Mouse (Mus musculus): ENCODE results near the gene Grn.
A peak's percentile ranks its signal among the peaks of the same experiment; 100 is the strongest.
"Not testable (repeated sequence)": the region's sequence is repeated elsewhere in the genome, so short reads cannot be mapped to it uniquely, and the experiment has no call there.

The Grn gene

DNA sequence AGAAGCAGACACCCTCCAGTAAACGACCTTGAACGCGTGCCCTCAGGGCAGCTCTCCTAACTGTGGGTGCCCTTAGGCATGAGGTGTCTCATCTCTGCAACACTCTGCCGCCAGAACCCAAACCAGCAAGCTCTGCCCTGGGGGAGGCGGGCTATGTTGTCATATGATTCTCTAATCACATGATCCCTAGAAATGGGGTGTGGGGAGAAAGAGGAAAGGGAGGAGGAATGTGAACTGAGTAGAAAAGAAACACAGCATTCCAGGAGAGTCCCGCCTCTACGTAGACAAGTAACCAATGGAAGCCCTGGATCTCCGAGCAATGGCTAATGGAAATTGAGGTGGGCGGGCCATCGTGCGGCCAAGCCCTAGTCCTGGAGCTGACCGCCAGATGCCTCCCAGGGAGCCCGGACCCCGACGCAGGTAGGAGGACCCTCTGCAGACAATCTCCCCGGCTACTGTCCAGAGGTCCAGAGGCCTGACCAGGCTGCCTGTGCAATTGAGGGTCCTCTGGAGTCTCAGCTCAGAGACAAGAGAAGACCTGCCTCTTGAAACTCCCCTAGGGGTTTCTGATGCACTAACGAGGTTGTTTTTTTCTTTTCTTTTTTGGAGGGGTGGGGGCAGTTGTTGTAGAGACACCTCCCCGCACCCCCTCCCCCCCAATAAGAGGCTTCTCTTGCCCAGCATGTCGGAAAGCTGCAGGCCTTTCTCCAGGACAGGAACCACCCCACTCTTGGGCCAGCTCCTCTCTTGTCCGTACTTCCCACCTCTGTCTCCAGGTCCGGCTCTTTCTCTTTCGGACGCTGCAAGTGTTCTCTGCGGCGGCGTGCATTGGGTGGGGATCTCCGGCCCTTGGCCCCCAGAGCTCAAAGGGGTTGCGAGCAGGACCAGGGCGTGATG is at the start of gene Grn:
TSS of gene Grn (plus strand) at position 195 of the 897 bp plus-strand sequence.
- DNase-seq (ENCODE audit: low spot score), result peak; percentile 90

DNA sequence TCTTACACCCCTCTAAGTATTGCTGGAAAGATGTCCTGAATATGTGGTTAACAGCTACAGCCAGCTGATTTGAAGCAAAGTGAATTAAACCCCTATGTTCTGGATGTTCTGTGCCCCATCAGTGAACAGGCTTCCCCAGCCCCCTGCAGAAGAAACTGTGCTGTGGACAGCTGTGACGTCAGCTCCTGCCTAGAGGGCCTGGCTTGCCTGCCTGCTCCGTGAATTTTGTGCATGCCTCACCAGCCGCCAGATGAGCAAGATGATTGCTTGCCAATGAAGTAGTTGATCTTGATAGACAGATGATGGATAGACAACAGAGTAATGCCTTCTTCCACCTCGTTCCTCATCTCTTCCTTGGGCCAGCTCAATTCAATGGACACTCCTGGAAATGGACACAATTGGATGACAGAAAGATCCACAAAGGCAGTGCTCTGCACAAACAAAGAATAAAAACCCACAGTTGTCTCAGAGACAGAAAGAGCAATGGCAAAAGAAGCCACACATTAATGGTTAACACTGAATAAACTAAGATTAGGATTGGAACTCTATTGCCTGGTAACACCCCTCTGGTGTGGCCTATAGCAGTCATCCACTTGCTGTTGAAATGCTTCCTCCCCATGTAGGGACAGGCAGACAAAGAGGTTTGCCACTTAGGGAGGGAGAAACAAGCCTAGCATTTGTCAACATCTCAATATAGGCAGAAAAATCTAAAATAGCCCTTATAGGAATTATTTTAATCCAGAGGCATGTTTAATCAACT is 48.6 kb upstream of the Grn start:
- DNase-seq (ENCODE audit: low spot score), result no peak

DNA sequence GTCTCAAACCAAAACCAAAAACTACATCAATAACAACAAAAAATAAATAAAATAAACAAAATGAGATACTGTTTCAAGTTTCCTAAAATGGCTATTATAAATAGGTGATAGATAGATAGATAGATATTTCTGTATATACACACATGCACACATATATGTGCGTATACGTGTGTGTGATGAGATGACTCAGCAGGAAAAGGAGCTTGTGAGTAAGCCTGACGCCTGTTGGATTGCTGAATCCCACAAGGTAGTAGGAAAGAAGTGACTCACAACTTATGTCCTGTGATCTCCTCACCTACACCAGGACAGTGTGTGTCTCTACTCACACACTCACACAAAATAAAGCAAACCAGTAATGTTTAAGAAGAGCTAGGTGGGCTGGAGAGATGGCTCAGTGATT is 47.3 kb upstream of the Grn start:
- DNase-seq (ENCODE audit: low spot score), result no peak

DNA sequence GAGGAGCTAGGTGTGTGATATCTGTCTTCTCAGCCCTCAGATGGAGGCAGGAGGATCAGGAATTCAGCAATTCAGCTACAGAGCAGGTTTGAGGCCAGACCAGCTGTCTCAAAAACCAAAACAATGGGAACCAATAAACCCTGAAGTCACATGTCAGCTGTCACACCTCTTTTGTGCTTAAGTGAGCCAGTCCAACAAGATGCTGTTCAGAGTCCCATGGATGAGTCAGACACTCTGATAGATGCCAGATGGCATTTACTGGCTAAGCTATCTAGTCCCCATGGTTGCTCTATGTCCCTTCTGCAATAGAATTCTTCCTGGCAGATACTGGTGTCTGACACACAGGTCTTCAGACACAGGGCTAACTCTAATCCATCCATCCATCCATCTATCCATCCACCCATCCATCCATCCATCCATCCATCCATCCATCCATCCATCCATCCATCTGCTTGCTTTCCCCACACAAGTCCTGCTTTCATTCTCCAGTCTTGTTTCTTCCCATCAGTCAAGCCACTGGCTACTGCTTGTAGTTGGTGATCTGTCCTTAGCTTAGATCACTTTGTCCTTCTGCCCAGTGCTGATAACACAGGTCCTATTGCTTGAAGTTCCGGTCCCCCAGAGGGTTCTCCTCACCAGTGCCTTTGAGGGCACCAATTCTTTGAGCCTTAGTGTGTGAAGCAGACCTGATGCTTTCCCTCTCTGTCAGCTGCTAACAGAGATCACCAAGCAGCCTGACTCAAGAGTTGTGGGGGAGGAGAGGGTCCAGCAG is 46.6 kb upstream of the Grn start:
- no peak for DNase-seq (ENCODE audit: low spot score)

DNA sequence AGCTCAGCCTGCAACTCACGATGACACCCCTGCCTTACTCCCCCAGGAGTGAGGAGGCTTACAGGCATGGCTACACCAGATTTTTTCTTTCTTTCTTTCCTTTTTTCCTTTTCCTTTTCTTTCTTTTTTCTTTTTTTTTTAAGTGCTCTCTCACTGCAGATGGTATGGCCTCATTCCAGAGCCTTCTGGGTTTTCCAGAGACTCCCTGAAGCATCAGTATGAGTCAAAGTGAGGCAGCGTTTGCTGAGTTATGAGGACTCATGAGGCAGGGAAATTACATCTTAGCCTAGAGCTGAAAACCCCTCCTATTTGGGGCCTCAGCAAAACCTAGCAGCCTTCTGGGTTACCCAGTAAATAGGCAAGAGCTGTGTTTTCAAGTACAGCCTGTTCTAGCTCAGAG is 45.7 kb upstream of the Grn start:
- DNase-seq (ENCODE audit: low spot score), result no peak

DNA sequence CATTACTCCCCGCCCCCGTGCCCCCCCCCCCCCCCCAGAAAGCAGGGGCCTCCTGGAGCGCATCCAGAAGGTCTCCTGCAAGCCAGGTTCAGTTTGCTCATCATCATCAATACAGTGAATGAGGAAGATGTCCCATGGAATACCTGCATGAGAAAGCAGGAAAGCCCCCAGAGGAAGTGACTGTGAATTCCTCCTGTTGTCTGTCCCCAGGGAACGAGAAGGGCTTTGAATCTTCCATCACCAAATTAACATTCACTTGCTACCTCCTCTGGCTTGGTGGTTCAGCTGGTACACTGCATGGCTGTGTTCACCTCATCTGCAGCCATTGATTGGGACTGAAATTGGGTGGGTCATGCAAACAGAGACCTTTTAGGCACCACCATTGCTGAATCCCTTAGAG is 45.0 kb upstream of the Grn start:
- no peak for DNase-seq (ENCODE audit: low spot score)

DNA sequence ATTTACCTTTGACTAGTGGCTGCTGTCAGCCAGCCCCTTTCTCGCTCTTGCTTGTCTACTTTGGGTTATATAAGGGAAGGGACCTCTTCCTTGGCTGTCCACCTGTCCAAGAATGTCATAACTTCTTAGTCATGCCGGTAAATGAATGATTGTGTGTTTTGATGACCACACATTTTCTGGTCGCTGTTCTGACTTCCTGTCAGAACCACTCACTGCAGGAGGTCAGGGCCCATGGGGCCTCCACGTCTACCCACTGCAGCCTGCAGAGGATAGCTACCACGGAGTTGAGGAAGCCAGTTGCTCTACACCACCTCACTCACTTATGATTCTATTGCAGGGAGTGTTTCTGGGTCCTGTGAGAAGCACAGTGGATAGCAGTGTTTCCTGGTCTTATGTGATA is 44.0 kb upstream of the Grn start:
- DNase-seq (ENCODE audit: low spot score), result no peak

DNA sequence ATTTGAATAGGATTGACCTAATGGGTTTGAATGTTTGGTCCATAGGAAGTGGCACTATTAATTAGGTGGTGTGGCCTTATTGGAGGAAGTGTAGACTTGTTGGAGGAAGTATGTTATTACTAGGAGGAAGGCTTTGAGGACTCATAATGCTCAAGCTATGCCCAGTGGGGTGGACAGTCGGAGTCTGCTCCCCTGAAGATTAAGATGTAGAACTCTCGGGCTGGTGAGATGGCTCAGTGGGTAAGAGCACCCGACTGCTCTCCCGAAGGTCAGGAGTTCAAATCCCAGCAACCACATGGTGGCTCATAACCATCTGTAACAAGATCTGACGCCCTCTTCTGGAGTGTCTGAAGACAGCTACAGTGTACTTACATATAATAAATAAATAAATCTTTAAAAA is 40.7 kb upstream of the Grn start:
- DNase-seq (ENCODE audit: low spot score), result not testable (repeated sequence)

DNA sequence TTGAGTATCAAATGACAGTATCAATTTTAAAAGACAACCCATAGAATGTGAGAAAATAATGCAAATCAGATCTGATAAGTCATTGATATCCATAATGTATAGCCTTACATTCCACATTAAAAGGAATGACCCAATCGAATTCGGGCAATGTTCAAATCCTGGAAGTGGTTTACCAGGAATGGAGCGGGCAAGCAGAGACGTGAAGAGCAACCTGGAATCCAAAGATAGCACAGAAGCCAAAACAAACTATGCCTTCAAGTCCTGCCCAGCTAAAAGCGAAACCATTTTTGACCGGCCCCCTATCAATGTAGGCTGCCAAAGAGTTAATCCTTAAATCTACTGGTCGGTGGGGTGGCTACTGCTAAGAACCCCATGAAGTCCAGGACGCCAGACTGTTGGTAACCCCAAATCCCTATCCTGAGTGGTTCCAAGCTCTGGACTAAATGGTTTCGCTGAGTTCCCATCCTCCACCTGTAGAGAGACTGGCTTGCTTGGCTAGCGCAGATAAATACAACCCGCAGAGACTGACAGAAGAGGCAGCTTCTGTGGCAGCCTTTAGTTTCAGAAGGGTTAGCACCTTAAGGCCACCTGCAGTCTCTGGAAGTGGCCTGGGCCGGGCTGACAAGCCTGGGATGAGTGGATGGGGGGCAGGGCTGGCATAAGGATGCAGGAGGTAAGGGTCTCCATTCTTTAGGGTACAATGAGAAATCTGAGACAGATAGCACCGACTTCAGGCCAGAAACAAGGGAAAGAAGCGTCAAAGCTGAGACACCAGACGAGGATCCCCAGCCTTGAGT is 37.5 kb upstream of the Grn start:
- no peak for DNase-seq (ENCODE audit: low spot score)

DNA sequence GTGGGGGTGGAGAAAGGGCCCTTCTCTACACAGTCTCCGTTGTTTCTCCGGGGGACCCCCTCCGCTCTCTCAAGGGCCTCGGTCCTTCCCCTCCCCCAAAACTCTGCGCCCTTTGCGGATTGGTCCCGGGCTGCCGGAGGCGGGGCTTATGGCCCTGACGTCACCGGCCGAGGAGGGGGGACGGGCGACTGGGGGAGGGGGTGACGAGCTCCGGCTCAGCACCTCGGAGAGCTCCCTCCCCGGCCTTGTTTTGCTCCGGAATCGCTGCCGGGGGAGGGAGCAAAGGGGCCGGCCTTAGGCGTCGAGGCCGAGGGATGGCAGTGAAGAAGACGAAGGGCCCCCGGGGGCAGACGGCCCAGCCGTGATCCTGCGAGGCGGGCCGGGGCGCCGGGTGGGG is 36.9 kb upstream of the Grn start, which contains the start of gene Rundc3a:
TSS of gene Rundc3a (plus strand) at position 166 of the 397 bp plus-strand sequence.
- DNase-seq (ENCODE audit: low spot score), result peak; percentile 84

DNA sequence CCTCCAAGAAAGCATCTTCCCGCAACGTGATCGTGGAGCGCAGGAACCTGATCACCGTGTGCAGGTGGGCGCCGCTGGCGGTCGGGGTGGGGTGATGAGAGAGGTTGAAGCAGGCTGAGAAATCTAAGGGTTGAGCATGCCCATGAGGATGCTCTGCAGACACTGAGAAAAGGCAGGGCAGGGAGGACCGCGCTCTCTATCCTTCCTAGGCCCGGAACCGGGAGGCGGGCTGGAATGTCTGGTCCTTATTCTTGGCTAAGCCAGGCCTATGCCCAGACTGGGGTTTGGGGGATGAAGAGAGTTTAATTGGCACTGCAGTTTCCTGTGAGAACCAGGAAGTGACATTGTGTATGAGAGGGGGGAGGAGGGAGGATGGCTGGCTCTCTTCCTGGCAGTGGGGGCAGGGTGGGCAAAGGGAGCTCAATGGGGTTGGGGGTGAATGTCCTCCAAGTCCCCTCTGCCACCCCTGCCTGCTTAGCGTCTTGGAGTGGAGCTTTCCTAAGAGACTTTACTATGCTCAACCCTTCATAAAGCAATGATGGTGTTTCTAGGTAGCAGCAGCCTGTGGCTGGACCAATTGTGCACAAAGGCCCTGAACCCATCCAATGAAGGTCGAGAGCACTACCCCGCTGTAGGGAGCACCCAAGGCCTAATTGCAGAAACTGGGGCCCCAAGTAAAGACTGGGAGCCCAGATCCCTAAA is 36.2 kb upstream of the Grn start:
- DNase-seq (ENCODE audit: low spot score), result no peak

DNA sequence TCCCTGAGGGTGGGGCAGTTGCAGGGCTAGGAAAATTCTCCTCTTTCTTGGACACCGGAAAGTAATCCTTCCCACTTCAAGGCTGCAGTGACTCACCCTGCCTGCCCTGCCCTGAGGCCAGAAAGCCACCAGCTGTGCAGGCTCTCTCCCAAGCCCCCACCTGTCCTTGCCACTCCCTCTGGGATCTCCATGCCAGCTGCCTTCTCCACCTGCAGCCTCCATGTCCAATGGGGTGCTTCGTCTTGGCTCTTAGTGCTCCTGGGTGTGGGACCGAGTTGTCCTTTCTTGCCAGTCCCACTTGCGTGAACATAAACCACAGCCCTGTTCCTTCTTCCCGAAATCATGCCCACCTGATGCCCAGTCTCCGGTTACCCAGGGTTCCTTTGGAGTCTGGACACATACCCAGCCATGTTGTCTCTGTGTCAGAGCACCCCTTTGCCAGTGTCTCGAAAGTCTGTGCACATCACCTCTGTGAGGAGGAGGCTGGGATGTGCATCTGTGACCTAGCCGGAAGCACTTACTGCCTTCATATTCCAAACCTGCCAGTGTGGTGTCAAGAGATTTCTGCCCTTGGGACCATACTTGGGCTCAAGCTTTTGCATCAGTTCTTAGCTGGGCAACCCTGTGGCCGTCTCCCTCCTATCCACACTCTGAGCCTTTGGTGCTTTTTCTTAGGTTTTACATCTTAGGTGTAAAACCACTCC is 35.5 kb upstream of the Grn start:
- no peak for DNase-seq (ENCODE audit: low spot score)

DNA sequence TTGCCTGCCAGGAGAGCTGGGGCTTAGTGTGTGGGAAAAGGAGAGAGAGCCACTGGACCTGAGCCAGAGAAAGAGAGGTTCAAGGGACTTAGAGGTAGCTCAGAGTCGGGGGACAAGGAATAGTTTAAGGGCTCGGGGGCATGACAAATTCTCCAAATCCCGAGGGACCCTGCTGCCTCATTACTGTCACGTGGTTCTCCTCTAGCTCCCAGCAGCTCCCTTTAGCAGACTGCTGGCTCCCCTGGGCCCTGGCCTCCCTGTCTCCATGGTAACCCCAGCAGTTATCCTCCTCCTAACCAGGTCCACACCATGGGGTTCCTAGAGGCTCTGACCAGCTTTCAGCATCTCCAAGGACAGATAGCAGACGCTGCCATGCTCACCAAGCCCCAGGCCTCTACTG is 34.9 kb upstream of the Grn start:
- no peak for DNase-seq (ENCODE audit: low spot score)

DNA sequence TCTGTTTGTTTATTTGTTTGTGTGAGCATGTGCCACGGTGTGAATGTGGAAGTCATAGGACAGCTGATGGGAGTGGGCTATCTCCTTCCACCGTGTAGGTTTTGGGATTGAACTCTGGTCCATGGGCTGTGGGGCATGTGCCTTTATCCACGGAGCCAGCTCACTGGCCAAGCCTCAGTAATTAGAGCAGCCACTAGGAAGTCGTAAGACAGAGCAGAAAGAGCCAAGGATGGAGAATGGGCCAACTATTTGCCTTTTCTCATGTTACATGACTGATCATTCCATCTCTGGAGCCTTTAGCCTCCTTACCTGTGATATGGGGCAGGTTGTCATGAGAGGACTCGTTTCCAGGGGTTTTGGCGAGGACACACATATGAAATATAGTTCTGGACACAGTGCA is 33.9 kb upstream of the Grn start:
- DNase-seq (ENCODE audit: low spot score), result no peak

DNA sequence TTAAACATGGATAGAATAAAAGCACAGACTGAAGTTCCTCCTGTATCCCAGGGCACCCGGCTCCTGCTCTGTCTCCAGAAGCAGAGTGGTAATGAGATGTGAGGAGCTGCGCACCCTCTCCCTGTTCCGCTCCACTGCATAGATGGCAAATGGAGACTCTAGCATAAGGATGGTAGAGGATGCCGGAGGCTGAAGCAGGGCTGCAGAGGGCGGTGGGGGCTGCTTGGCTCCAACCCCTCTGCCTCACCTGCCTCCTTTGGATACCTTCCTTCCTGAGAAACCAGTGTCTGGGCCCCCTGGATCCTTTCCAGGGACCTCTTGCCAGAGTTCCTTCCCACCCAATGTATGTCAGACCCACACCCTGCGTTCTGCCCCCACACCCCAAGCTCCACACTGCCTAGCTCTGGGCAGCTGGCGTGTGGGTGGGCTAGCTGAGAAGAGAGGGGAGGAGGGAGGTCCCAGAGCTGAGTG is 33.4 kb upstream of the Grn start:
- no peak for DNase-seq (ENCODE audit: low spot score)

DNA sequence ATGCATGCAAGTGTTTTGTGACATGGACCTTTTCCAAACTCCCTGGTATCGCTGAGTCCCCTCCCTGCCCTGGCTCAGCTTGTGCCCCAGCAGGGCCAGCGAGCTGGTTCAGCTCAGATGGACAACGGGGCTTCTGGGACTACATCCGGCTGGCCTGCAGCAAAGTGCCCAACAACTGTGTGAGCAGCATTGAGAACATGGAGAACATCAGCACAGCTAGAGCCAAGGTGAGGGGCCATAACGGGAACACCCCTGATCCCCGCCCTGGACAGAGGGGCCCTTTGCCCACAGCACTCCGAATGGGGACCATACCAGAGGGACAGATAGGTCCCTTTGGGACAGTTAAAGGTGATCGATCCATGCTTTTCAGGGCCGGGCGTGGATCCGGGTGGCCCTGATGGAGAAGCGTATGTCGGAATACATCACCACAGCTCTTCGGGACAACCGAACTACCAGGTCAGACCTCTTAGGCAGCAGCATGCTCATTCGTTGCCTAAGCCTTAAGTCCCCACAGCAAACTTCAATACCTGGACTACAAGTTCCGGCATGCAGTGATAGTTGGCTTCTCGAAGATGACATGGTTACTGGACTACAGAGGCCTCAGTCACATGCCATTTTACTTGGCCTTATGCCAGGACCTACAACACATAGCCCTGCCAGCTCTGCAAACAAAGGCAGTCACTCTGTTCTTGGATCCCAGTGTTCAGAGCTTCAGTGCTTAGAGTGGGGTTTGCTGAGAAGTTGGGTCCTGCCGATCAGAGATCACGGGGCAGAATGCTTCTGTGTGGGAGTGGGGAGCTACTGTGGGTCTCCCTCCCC is 31.9 kb upstream of the Grn start:
- DNase-seq (ENCODE audit: low spot score), result peak; percentile 12

DNA sequence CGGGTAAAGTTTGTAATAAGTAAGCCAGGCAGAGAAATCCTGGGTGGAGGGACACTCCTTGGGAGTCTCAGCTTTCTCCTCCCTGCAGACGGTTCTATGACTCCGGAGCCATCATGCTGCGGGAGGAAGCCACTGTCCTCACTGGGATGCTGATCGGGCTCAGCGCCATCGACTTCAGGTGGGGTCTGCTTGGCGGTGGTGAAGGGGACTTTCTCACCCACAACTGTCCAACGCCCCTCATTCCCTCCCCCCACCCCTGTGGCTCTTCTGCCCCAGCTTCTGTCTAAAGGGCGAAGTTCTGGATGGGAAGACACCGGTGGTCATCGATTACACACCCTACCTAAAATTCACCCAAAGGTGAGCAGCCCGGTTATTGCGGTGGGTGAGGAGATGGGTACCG is 31.0 kb upstream of the Grn start:
- no peak for DNase-seq (ENCODE audit: low spot score)

DNA sequence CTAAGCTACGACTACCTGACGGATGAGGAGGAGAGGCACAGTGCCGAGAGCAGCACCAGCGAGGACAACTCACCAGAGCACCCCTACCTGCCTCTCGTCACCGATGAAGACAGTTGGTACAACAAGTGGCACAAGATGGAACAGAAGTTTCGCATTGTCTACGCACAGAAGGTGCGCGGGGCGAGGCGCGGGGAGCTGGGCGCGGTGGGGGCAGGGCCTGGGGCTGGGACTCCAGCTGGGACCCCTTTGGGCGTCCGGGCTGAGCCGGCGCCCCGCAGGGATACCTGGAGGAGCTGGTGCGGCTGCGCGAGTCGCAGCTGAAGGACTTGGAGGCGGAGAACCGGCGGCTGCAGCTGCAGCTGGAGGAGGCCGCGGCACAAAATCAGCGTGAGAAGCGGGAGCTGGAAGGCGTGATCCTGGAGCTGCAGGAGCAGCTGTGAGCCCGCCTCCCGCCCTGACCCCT is 30.5 kb upstream of the Grn start:
- DNase-seq (ENCODE audit: low spot score), result peak; percentile 23

DNA sequence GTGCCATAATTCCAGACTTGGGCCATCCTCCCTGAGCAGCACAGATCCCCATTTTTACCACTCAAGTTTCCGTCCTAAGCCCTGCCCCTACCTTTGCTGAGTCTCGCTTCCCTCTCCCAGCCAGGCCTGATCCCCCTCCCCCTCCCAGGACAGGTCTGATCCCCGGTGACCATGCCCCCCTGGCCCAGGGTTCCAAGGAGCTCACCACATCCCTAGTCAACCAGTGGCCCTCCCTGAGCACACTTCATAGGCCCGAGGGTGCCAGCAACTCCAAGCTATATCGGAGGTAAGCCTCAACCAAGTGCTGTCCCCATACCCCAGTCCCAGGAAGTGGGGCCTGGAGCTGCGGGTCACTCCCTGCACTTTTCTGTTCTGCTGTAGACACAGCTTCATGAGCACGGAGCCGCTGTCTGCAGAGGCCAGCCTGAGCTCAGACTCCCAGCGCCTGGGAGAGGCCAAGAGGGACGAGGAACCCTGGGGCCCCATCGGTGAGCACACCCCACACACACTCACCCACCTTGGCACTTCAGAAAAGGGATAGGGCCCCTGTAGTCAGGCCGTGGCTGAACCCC is 29.5 kb upstream of the Grn start:
- DNase-seq (ENCODE audit: low spot score), result peak; percentile 10

Data from testis, postnatal 14 days (tissue).